Mouse (Mus musculus): ENCODE measurements at regions not wholly inside any gene's neighbourhood (a gene's known extent, or its start where the extent isn't known, plus 50 kb on each side); places are given as distances from the start of the nearest gene placed in this dataset.

DNA sequence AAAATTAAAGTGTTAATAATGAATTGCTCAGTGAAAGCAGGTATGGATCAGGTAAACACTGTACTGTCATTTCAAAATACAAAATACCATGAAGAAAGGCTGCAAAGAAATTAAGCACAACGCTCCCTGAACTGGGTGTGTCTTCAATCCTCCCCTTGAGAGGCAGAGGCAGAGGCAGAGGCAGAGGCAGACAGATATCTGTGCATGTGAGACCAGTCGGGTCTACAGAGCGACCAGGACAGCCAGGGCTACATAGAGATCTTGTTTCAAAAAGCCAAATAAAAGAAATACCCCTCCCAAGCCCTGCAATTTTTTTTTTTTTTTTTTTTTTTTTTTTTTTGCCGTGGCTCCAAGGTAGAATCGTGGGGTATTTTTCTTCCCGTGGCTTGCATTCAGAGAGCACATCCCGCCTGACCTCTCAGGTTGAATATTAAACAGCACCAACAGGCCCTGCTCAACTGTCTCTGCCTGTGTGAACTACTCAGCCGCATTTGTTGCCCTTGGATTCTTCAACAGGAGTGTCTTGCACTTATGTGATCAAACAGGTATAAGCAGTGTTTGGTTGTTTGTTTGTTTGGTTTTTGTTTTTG is 50.8 kb upstream of the Ubr2 start:
- TF ChIP-seq CTCF (IDR thresholded peaks at IDR 0.05; ENCODE audit: low read depth, low read length) (no peak), POLR2AphosphoS5 (IDR thresholded peaks at IDR 0.05; ENCODE audit: insufficient replicate concordance, low read depth, low read length) (no peak)
